Mouse (Mus musculus): ENCODE data around the gene Ppm1d.

GRCm38 (mm10) chr11:85273299-85273698 lies 37.7 kb upstream of the Ppm1d start:
- no peak for TF ChIP-seq GATA1 (IDR thresholded peaks at IDR 0.05; ENCODE audit: borderline replicate concordance, low read length)
- TF ChIP-seq FLI1 (IDR thresholded peaks at IDR 0.05; ENCODE audit: low read length) = no peak

All from megakaryocyte, embryonic 14.5 days (primary cell).